Mouse (Mus musculus): ENCODE data around the gene Krt75. TPM values are rescaled to one million over a fixed set of nuclear protein-coding genes. Genes with fewer than 3 reads are reported as not detected.

Krt75 gene
- polyA plus RNA-seq, 3 experiments from 2014 or later = 0.11 TPM; not detected in 2

Other genes with a start within 250 kb of the Krt75 start
- gene Krt80, start 203.7 kb downstream of the Krt75 start, polyA plus RNA-seq (2017; shearing (Covaris generic)) = under 1 TPM in 1 of 3 experiments, not detected in 2; 0.16 TPM
- under 1 TPM in 1 of 3 experiments, not detected in 2; 0.09 TPM for gene Krt7, start 162.9 kb downstream of the Krt75 start, polyA plus RNA-seq (2017; shearing (Covaris generic))
- gene Krt87, start 135.1 kb downstream of the Krt75 start, polyA plus RNA-seq (2017; shearing (Covaris generic)) = 1 to 10 TPM in 1 of 3 experiments, under 1 TPM in 2; 0.36 to 1.6 (median 0.87) TPM
- not detected for gene Krt88, start 126.2 kb downstream of the Krt75 start, polyA plus RNA-seq (2017; shearing (Covaris generic))
- gene Krt81, start 110.2 kb downstream of the Krt75 start, polyA plus RNA-seq (2017; shearing (Covaris generic)) = not detected
- under 1 TPM in 1 of 3 experiments, not detected in 2; 0.21 TPM for gene Krt86, start 100.4 kb downstream of the Krt75 start, polyA plus RNA-seq (2017; shearing (Covaris generic))
- 10 to 100 TPM in 2 of 3 experiments, 1 to 10 TPM in 1; 5.2 to 26.1 (median 13.0) TPM for gene Krt83, start 82.4 kb downstream of the Krt75 start, polyA plus RNA-seq (2017; shearing (Covaris generic))
- gene Gm49425, start 56.6 kb downstream of the Krt75 start, polyA plus RNA-seq (2017; shearing (Covaris generic)) = not detected
- not detected for gene Krt84, start 41.1 kb downstream of the Krt75 start, polyA plus RNA-seq (2017; shearing (Covaris generic))
- not detected for gene Krt82, start 23.2 kb downstream of the Krt75 start, polyA plus RNA-seq (2017; shearing (Covaris generic))
- gene Krt90, start 11.0 kb downstream of the Krt75 start, polyA plus RNA-seq (2017; shearing (Covaris generic)) = not detected
- not detected for gene Gm5414, start 54.3 kb upstream of the Krt75 start, polyA plus RNA-seq (2017; shearing (Covaris generic))
- gene Gm5478, start 73.5 kb upstream of the Krt75 start, polyA plus RNA-seq (2017; shearing (Covaris generic)) = not detected
- under 1 TPM in 1 of 3 experiments, not detected in 2; 0.16 TPM for gene Krt6b, start 106.4 kb upstream of the Krt75 start, polyA plus RNA-seq (2017; shearing (Covaris generic))
- not detected for gene Krt6a, start 120.4 kb upstream of the Krt75 start, polyA plus RNA-seq (2017; shearing (Covaris generic))
- not detected for gene Krt5, start 139.0 kb upstream of the Krt75 start, polyA plus RNA-seq (2017; shearing (Covaris generic))
- gene Krt71, start 169.2 kb upstream of the Krt75 start, polyA plus RNA-seq (2017; shearing (Covaris generic)) = not detected
- not detected for gene Krt72, start 212.6 kb upstream of the Krt75 start, polyA plus RNA-seq (2017; shearing (Covaris generic))
- not detected for gene Krt73, start 228.4 kb upstream of the Krt75 start, polyA plus RNA-seq (2017; shearing (Covaris generic))
- gene Krt2, start 244.3 kb upstream of the Krt75 start, polyA plus RNA-seq (2017; shearing (Covaris generic)) = not detected